Mouse (Mus musculus) liver, embryonic 11.5 days (tissue): ENCODE results near the gene Slc31a2. TPM values are rescaled to one million over a fixed set of nuclear protein-coding genes. Genes with fewer than 3 reads are reported as not detected.
A peak's percentile ranks its signal among the peaks of the same experiment; 100 is the strongest.
"Not testable (repeated sequence)": the region's sequence is repeated elsewhere in the genome, so short reads cannot be mapped to it uniquely, and the experiment has no call there.

Experiments used
- ATAC-seq: fragments of 200-750 bp; cut with Nextera tagmentation; replicated peaks from 2 replicates; pipeline ENCODE4 v1.8.0; 2017; ENCODE audit warnings: moderate number of reproducible peaks, mild to moderate bottlenecking, moderate TSS enrichment, moderate library complexity; ENCODE audit not compliant: low FRiP score
- DNase-seq: peaks from one replicate; pipeline ENCODE4 v3.0.0-alpha.2; 2017; ENCODE audit warnings: low spot score
- H3K27ac ChIP-seq: fragments of 300-500 bp; sonication (generic); 2 replicates; pipeline ENCODE4 v1.5.1; 2014; ENCODE audit warnings: mild to moderate bottlenecking, low read depth, low read length, control low read depth
- H3K27me3 ChIP-seq: fragments of 300-500 bp; sonication (generic); replicated peaks from 2 replicates; pipeline ENCODE4 v1.6.1; 2014; ENCODE audit warnings: low read length, mixed read lengths; ENCODE audit not compliant: control insufficient read depth, insufficient read depth
- H3K36me3 ChIP-seq: fragments of 300-500 bp; sonication (generic); 2 replicates; pipeline ENCODE4 v1.6.1; 2014; ENCODE audit warnings: mild to moderate bottlenecking, low read length, moderate library complexity, mixed read lengths; ENCODE audit not compliant: control insufficient read depth, insufficient read depth
- H3K4me1 ChIP-seq: fragments of 300-500 bp; sonication (generic); replicated peaks from 2 replicates; pipeline ENCODE4 v1.6.1; 2014; ENCODE audit warnings: low read length, mixed read lengths; ENCODE audit not compliant: control insufficient read depth, insufficient read depth
- H3K4me2 ChIP-seq: fragments of 300-500 bp; sonication (generic); 2 replicates; pipeline ENCODE4 v1.6.1; 2014; ENCODE audit warnings: mild to moderate bottlenecking, control low read depth, moderate library complexity
- H3K4me3 ChIP-seq: fragments of 300-500 bp; sonication (generic); 2 replicates; pipeline ENCODE4 v1.5.1; 2014; ENCODE audit warnings: low read depth, low read length, control low read depth
- H3K9ac ChIP-seq: fragments of 300-500 bp; sonication (generic); 2 replicates; pipeline ENCODE4 v1.6.1; 2014; ENCODE audit warnings: low read depth, low read length, control low read depth
- H3K9me3 ChIP-seq: fragments of 300-500 bp; sonication (generic); 2 replicates; pipeline ENCODE4 v1.6.1; 2016; ENCODE audit warnings: low read length, inconsistent platforms, mixed read lengths; ENCODE audit not compliant: control insufficient read depth
- WGBS: fragments of 180-500 bp; shearing (Covaris S2); extraction: QIAGEN DNeasy Blood & Tissue Kit; methylation state at CpG from one replicate; pipeline ENCODE4 v1.1.7; 2014; 5-methylcytosine and 5-hydroxymethylcytosine counted together
- polyA plus RNA-seq: library from polyadenylated mRNA; unstranded; fragments of >200 nt; fragmentation: Nextera tagmentation; extraction: Ambion mirVana; gene quantifications from 2 replicates; pipeline ENCODE4 v1.2.1, GENCODE M21; 2014

Slc31a2 gene
- polyA plus RNA-seq, 1 experiment from 2014 or later = 8.4 TPM

- Histone ChIP-seq H3K4me2 (no peak overlapping the region), H3K4me1 (no peaks in the 10 kb centered on the region), H3K27me3 (no peaks in the 10 kb centered on the region), H3K9me3 (no peaks in the 10 kb centered on the region), H3K27ac (no peak overlapping the region), H3K36me3 (no peaks in the 10 kb centered on the region), H3K9ac (no peak overlapping the region), H3K4me3 (no peak overlapping the region)
- ATAC-seq = no peak
- DNase-seq = no peak
- 79% methylated on average over 4 of the region's 4 CpGs for WGBS
Observed at GRCm38 (mm10) chr4:62251776-62252175, 10.6 kb upstream of the Slc31a2 start.

- DNase-seq (no peak), ATAC-seq (no peak)
- Histone ChIP-seq H3K4me1 (no peaks in the 10 kb centered on the region), H3K27me3 (no peaks in the 10 kb centered on the region), H3K4me3 (no peak overlapping the region), H3K9ac (no peak overlapping the region), H3K4me2 (no peak overlapping the region), H3K36me3 (no peaks in the 10 kb centered on the region), H3K27ac (no peak overlapping the region), H3K9me3 (no peaks in the 10 kb centered on the region)
- WGBS = 51% methylated on average over 8 of the region's 8 CpGs
Observed at GRCm38 (mm10) chr4:62254551-62254950, 7.8 kb upstream of the Slc31a2 start.

GRCm38 (mm10) chr4:62256931-62257330 is 5.4 kb upstream of the Slc31a2 start:
- no peak for ATAC-seq
- no peaks in the 10 kb centered on the region for H3K27me3 ChIP-seq
- no peak for DNase-seq
- no peaks in the 10 kb centered on the region for H3K9me3 ChIP-seq
- no peaks in the 10 kb centered on the region for H3K36me3 ChIP-seq
- H3K4me1 ChIP-seq = no peaks in the 10 kb centered on the region
- WGBS = 29% methylated on average over 8 of the region's 8 CpGs
- H3K27ac ChIP-seq = no peak overlapping the region
- H3K4me2 ChIP-seq = no peak overlapping the region
- no peak overlapping the region for H3K4me3 ChIP-seq
- H3K9ac ChIP-seq = no peak overlapping the region

- no peaks in the 10 kb centered on the region for H3K9me3 ChIP-seq
- ATAC-seq (no peak), DNase-seq (no peak)
- H3K9ac ChIP-seq = no peak overlapping the region
- no peak overlapping the region for H3K4me2 ChIP-seq
- H3K36me3 ChIP-seq = no peaks in the 10 kb centered on the region
- WGBS = 38% methylated on average over 7 of the region's 7 CpGs
- H3K4me1 ChIP-seq = no peaks in the 10 kb centered on the region
- no peak overlapping the region for H3K4me3 ChIP-seq
- H3K27me3 ChIP-seq = no peaks in the 10 kb centered on the region
- no peak overlapping the region for H3K27ac ChIP-seq
Observed at GRCm38 (mm10) chr4:62263133-62263844, 927 bp downstream of the Slc31a2 start.

- H3K27ac ChIP-seq = no peak overlapping the region
- H3K27me3 ChIP-seq = no peaks in the 10 kb centered on the region
- no peak overlapping the region for H3K9ac ChIP-seq
- ATAC-seq (0 out of 2 replicates have a peak, but pooled peaks have one; percentile 29), DNase-seq (no peak)
- H3K36me3 ChIP-seq = no peaks in the 10 kb centered on the region
- no peaks in the 10 kb centered on the region for H3K9me3 ChIP-seq
- H3K4me2 ChIP-seq = no peak overlapping the region
- WGBS = 70% methylated on average over 10 of the region's 10 CpGs
- no peak overlapping the region for H3K4me3 ChIP-seq
- H3K4me1 ChIP-seq = no peaks in the 10 kb centered on the region
Observed at GRCm38 (mm10) chr4:62265154-62265836, 2.9 kb downstream of the Slc31a2 start.

GRCm38 (mm10) chr4:62266016-62266415 is 3.7 kb downstream of the Slc31a2 start:
- DNase-seq, H3K9ac ChIP-seq: not testable (repeated sequence)

GRCm38 (mm10) chr4:62267101-62267500 is 4.7 kb downstream of the Slc31a2 start:
- no peak overlapping the region for H3K9ac ChIP-seq
- no peak overlapping the region for H3K4me3 ChIP-seq
- DNase-seq (no peak), ATAC-seq (no peak)
- 65% methylated on average over 10 of the region's 10 CpGs for WGBS
- H3K36me3 ChIP-seq = no peaks in the 10 kb centered on the region
- H3K27ac ChIP-seq = no peak overlapping the region
- H3K27me3 ChIP-seq = no peaks in the 10 kb centered on the region
- H3K4me2 ChIP-seq = no peak overlapping the region
- no peaks in the 10 kb centered on the region for H3K9me3 ChIP-seq
- H3K4me1 ChIP-seq = no peaks in the 10 kb centered on the region

More at GRCm38 (mm10) chr4:62266016-62266415, 3.7 kb downstream of the Slc31a2 start:
- H3K4me2 ChIP-seq, H3K4me3 ChIP-seq, H3K27ac ChIP-seq, H3K27me3 ChIP-seq, H3K36me3 ChIP-seq, H3K4me1 ChIP-seq, H3K9me3 ChIP-seq, ATAC-seq: not testable (repeated sequence)
- 77% methylated on average over 7 of the region's 7 CpGs for WGBS

GRCm38 (mm10) chr4:62272696-62273095 is 10.3 kb downstream of the Slc31a2 start:
- H3K4me3 ChIP-seq = no peak overlapping the region
- DNase-seq (no peak), ATAC-seq (no peak)
- no peak overlapping the region for H3K4me2 ChIP-seq
- H3K27me3 ChIP-seq = no peaks in the 10 kb centered on the region
- H3K9ac ChIP-seq = no peak overlapping the region
- H3K27ac ChIP-seq = no peak overlapping the region
- H3K4me1 ChIP-seq = 0 out of 2 replicates have a peak, but pooled peaks cover 2% of the 10 kb centered on the region
- no peaks in the 10 kb centered on the region for H3K9me3 ChIP-seq
- WGBS = 81% methylated on average over 10 of the region's 10 CpGs
- no peaks in the 10 kb centered on the region for H3K36me3 ChIP-seq

- Histone ChIP-seq H3K4me1 (0 out of 2 replicates have a peak, but pooled peaks cover 2% of the 10 kb centered on the region), H3K36me3 (no peaks in the 10 kb centered on the region), H3K27me3 (no peaks in the 10 kb centered on the region), H3K4me3 (no peak overlapping the region), H3K9ac (no peak overlapping the region), H3K9me3 (no peaks in the 10 kb centered on the region), H3K27ac (no peak overlapping the region), H3K4me2 (no peak overlapping the region)
- no peak for ATAC-seq
- DNase-seq = no peak
- 90% methylated on average over 10 of the region's 10 CpGs for WGBS
Observed at GRCm38 (mm10) chr4:62273916-62274315, 11.6 kb downstream of the Slc31a2 start.
